Mouse (Mus musculus): ENCODE results near the gene B3gnt2. TPM values are rescaled to one million over a fixed set of nuclear protein-coding genes. Genes with fewer than 3 reads are reported as not detected.

The B3gnt2 gene
- polyA plus RNA-seq, 1 experiment from 2014 or later: 9.2 TPM

DNA sequence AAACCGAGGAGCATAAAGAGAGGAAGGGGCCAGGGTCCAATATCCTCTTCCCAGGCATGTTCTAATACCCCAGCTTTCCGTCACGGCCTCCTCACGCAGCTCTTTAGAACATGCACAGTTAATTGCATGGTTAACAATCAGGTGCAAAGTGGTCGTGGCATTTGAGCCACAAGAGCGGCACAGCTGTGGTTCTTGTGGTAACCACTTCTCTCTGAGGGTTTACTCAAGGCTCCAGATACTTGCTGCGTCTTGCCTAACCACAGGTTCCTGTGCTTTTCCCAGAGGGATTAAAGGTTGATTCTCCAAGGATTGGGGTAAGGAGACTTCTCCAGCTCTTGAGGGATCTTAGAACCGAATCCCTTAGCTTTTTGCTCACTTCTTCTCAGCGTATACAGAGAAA is 30.5 kb upstream of the B3gnt2 start:
- 63% methylated on average over 9 of the region's 9 CpGs for WGBS

GRCm38 (mm10) chr11:22889224-22889623 is 28.5 kb upstream of the B3gnt2 start:
- ATAC-seq (ENCODE audit: low read depth): no peak
- WGBS: 92% methylated on average over 3 of the region's 3 CpGs
- Histone ChIP-seq H3K4me3 (ENCODE audit: low read depth, low read length) (no peak overlapping the region), H3K4me2 (ENCODE audit: low read depth, low read length) (no peak overlapping the region), H3K9ac (ENCODE audit: low read depth, low read length) (no peak overlapping the region), H3K27ac (replicated peaks; ENCODE audit: low read depth, low read length) (no peak overlapping the region), H3K4me1 (ENCODE audit: control insufficient read depth, insufficient read depth, low read length) (no peaks in the 10 kb centered on the region), H3K9me3 (ENCODE audit: control insufficient read depth, low read length) (no peaks in the 10 kb centered on the region), H3K27me3 (replicated peaks; ENCODE audit: control insufficient read depth, insufficient read depth, low read length) (no peaks in the 10 kb centered on the region), H3K36me3 (ENCODE audit: control insufficient read depth, insufficient read depth, low read length) (no peaks in the 10 kb centered on the region)
- DNase-seq (ENCODE audit: low spot score): no peak

More for the DNA sequence above, 30.5 kb upstream of the B3gnt2 start:
- H3K27me3 ChIP-seq (replicated peaks; ENCODE audit: control insufficient read depth, insufficient read depth, low read length): no peaks in the 10 kb centered on the region
- peak; percentile 58; the same call in 1 of the 2 replicates for ATAC-seq (ENCODE audit: low read depth)
- no peaks in the 10 kb centered on the region for H3K4me1 ChIP-seq (ENCODE audit: control insufficient read depth, insufficient read depth, low read length)
- no peaks in the 10 kb centered on the region for H3K9me3 ChIP-seq (ENCODE audit: control insufficient read depth, low read length)
- no peak overlapping the region for H3K27ac ChIP-seq (replicated peaks; ENCODE audit: low read depth, low read length)
- H3K4me3 ChIP-seq (ENCODE audit: low read depth, low read length): no peak overlapping the region
- DNase-seq (ENCODE audit: low spot score): peak; percentile 59
- H3K4me2 ChIP-seq (ENCODE audit: low read depth, low read length): no peak overlapping the region
- H3K36me3 ChIP-seq (ENCODE audit: control insufficient read depth, insufficient read depth, low read length): no peaks in the 10 kb centered on the region
- H3K9ac ChIP-seq (ENCODE audit: low read depth, low read length): no peak overlapping the region

DNA sequence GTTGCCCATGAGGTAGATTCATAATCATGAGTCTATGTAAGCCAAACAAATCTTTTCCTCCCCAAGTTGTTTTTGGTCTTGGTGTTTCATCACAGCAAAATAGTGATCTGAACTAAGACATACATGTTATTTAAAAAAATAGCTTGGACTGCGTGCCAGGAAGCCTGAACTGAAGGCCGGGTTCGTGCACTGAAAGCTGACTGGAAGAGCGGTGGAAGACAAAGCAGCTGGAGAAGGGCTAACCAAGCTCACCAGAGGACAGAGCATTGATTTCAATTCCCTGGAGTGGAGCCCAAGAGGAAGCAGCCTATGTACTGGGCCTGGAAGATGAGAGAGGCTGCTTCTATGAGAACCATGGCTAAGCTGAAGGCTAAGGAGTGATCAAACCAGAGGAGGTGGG is 26.2 kb upstream of the B3gnt2 start:
- no peak overlapping the region for H3K9ac ChIP-seq (ENCODE audit: low read depth, low read length)
- no peak for ATAC-seq (ENCODE audit: low read depth)
- H3K4me2 ChIP-seq (ENCODE audit: low read depth, low read length): no peak overlapping the region
- no peak overlapping the region for H3K27ac ChIP-seq (replicated peaks; ENCODE audit: low read depth, low read length)
- no peaks in the 10 kb centered on the region for H3K27me3 ChIP-seq (replicated peaks; ENCODE audit: control insufficient read depth, insufficient read depth, low read length)
- no peaks in the 10 kb centered on the region for H3K9me3 ChIP-seq (ENCODE audit: control insufficient read depth, low read length)
- no peaks in the 10 kb centered on the region for H3K36me3 ChIP-seq (ENCODE audit: control insufficient read depth, insufficient read depth, low read length)
- no peak overlapping the region for H3K4me3 ChIP-seq (ENCODE audit: low read depth, low read length)
- DNase-seq (ENCODE audit: low spot score): no peak
- WGBS: 84% methylated on average over 4 of the region's 4 CpGs
- H3K4me1 ChIP-seq (ENCODE audit: control insufficient read depth, insufficient read depth, low read length): no peaks in the 10 kb centered on the region

DNA sequence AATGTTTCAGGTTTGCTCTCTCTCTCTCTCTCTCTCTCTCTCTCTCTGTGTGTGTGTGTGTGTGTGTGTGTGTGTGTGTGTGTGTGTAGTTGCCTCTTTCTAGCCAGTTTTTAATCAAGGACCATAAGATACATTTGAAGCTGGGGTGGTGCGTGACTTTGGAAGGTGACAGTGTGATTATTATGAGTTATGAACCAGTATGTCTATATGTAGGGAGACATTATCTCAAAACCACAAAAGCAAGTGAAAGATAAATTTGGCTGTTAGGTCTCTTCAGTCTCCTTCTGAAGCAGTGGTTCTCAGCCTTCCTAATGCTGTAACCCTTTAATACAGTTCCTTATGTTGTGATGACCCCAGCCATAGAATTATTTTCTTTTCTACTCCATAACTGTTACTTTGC is 24.6 kb upstream of the B3gnt2 start:
- no peak overlapping the region for H3K27ac ChIP-seq (replicated peaks; ENCODE audit: low read depth, low read length)
- no peaks in the 10 kb centered on the region for H3K36me3 ChIP-seq (ENCODE audit: control insufficient read depth, insufficient read depth, low read length)
- H3K27me3 ChIP-seq (replicated peaks; ENCODE audit: control insufficient read depth, insufficient read depth, low read length): no peaks in the 10 kb centered on the region
- H3K9ac ChIP-seq (ENCODE audit: low read depth, low read length): no peak overlapping the region
- no peak overlapping the region for H3K4me2 ChIP-seq (ENCODE audit: low read depth, low read length)
- no peak overlapping the region for H3K4me3 ChIP-seq (ENCODE audit: low read depth, low read length)
- WGBS: 91% methylated on average over 1 of the region's 1 CpGs
- H3K9me3 ChIP-seq (ENCODE audit: control insufficient read depth, low read length): no peaks in the 10 kb centered on the region
- no peaks in the 10 kb centered on the region for H3K4me1 ChIP-seq (ENCODE audit: control insufficient read depth, insufficient read depth, low read length)
- ATAC-seq (ENCODE audit: low read depth) (no peak), DNase-seq (ENCODE audit: low spot score) (no peak)

DNA sequence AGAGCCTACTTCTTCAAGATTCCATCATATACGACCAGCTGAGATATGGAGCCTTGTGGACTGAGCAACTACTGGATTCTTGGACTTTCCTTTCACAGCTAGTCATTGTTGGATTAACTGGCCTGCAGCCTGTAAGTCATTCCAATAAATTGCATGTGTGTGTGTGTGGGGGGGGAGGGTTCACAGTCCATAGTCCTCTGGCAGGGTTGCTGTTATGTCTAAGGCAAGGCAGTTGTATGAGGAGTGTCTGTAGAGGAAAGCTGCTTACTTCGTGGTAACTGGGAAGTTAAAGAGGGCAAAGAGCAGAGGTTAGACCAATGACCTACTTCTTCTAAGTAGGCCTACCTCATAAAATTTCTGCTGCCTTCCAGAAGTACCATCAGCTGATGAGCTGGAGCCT is 22.9 kb upstream of the B3gnt2 start:
- no peak overlapping the region for H3K9ac ChIP-seq (ENCODE audit: low read depth, low read length)
- H3K4me1 ChIP-seq (ENCODE audit: control insufficient read depth, insufficient read depth, low read length): no peaks in the 10 kb centered on the region
- no peak overlapping the region for H3K4me2 ChIP-seq (ENCODE audit: low read depth, low read length)
- no peaks in the 10 kb centered on the region for H3K27me3 ChIP-seq (replicated peaks; ENCODE audit: control insufficient read depth, insufficient read depth, low read length)
- no peak for DNase-seq (ENCODE audit: low spot score)
- no peak for ATAC-seq (ENCODE audit: low read depth)
- H3K36me3 ChIP-seq (ENCODE audit: control insufficient read depth, insufficient read depth, low read length): no peaks in the 10 kb centered on the region
- no peak overlapping the region for H3K27ac ChIP-seq (replicated peaks; ENCODE audit: low read depth, low read length)
- H3K4me3 ChIP-seq (ENCODE audit: low read depth, low read length): no peak overlapping the region
- WGBS: 77% methylated on average over 2 of the region's 2 CpGs
- no peaks in the 10 kb centered on the region for H3K9me3 ChIP-seq (ENCODE audit: control insufficient read depth, low read length)

GRCm38 (mm10) chr11:22882926-22883325 is 22.2 kb upstream of the B3gnt2 start:
- Histone ChIP-seq H3K4me3 (ENCODE audit: low read depth, low read length) (no peak overlapping the region), H3K9ac (ENCODE audit: low read depth, low read length) (no peak overlapping the region), H3K27me3 (replicated peaks; ENCODE audit: control insufficient read depth, insufficient read depth, low read length) (no peaks in the 10 kb centered on the region), H3K4me1 (ENCODE audit: control insufficient read depth, insufficient read depth, low read length) (no peaks in the 10 kb centered on the region), H3K9me3 (ENCODE audit: control insufficient read depth, low read length) (no peaks in the 10 kb centered on the region), H3K36me3 (ENCODE audit: control insufficient read depth, insufficient read depth, low read length) (no peaks in the 10 kb centered on the region), H3K27ac (replicated peaks; ENCODE audit: low read depth, low read length) (no peak overlapping the region), H3K4me2 (ENCODE audit: low read depth, low read length) (no peak overlapping the region)
- no peak for DNase-seq (ENCODE audit: low spot score)
- ATAC-seq (ENCODE audit: low read depth): no peak

DNA sequence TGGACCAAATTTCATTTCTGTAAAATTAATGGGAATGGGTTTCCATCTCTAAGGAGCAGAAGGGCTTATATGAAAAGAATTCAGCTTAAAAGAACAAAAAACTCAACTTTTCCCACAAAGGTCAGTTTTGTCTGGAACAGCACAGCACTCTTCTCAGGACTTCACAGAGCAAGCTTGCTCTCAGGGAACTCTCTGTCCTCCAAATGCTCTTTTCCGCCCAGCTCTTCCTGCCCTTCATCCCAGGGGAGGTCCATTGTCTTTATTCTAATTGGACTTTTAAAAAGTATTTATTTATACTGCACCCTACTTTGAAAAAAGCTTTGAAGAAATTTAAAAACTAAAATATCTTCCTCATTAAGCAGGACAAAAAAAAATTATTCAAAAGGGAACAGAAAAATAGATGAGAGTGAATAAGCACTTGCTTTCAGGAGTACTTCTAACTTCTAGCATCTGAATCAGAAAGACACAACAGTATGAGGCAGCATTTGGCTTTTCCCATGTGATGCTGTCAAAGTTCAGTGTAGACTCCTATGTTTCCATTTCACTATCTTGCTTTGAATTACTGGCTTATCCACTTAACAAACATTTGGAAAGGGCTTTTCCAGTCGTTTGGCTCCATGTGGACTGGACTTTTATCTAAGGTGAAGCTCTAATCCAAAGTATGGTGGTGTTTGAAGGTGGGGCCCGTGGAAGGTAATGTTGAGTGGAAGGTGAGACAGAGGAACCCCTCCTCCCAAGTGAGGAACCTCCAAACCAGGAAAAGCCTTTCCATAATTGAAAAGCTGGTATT is 19.8 kb upstream of the B3gnt2 start:
- Histone ChIP-seq H3K9ac (ENCODE audit: low read depth, low read length) (no peak overlapping the region), H3K9me3 (ENCODE audit: control insufficient read depth, low read length) (no peaks in the 10 kb centered on the region), H3K4me3 (ENCODE audit: low read depth, low read length) (no peak overlapping the region), H3K27ac (replicated peaks; ENCODE audit: low read depth, low read length) (no peak overlapping the region), H3K4me1 (ENCODE audit: control insufficient read depth, insufficient read depth, low read length) (no peaks in the 10 kb centered on the region; the same call in 1 of the 2 replicates), H3K4me2 (ENCODE audit: low read depth, low read length) (no peak overlapping the region), H3K36me3 (ENCODE audit: control insufficient read depth, insufficient read depth, low read length) (no peaks in the 10 kb centered on the region), H3K27me3 (replicated peaks; ENCODE audit: control insufficient read depth, insufficient read depth, low read length) (no peaks in the 10 kb centered on the region)
- DNase-seq (ENCODE audit: low spot score) (no peak), ATAC-seq (ENCODE audit: low read depth) (no peak)
- WGBS: 67% methylated on average over 3 of the region's 3 CpGs

GRCm38 (mm10) chr11:22879645-22880044 is 18.9 kb upstream of the B3gnt2 start:
- no peak for DNase-seq (ENCODE audit: low spot score)
- H3K4me3 ChIP-seq (ENCODE audit: low read depth, low read length): no peak overlapping the region
- no peak overlapping the region for H3K4me2 ChIP-seq (ENCODE audit: low read depth, low read length)
- peaks cover 4% of the 10 kb centered on the region; the same call in 1 of the 2 replicates for H3K4me1 ChIP-seq (ENCODE audit: control insufficient read depth, insufficient read depth, low read length)
- no peaks in the 10 kb centered on the region for H3K36me3 ChIP-seq (ENCODE audit: control insufficient read depth, insufficient read depth, low read length)
- H3K9me3 ChIP-seq (ENCODE audit: control insufficient read depth, low read length): no peaks in the 10 kb centered on the region
- H3K27ac ChIP-seq (replicated peaks; ENCODE audit: low read depth, low read length): no peak overlapping the region
- WGBS: 76% methylated on average over 4 of the region's 4 CpGs
- no peaks in the 10 kb centered on the region for H3K27me3 ChIP-seq (replicated peaks; ENCODE audit: control insufficient read depth, insufficient read depth, low read length)
- no peak for ATAC-seq (ENCODE audit: low read depth)
- H3K9ac ChIP-seq (ENCODE audit: low read depth, low read length): no peak overlapping the region

- Histone ChIP-seq H3K9me3 (ENCODE audit: control insufficient read depth, low read length) (no peaks in the 10 kb centered on the region), H3K27me3 (replicated peaks; ENCODE audit: control insufficient read depth, insufficient read depth, low read length) (no peaks in the 10 kb centered on the region), H3K27ac (replicated peaks; ENCODE audit: low read depth, low read length) (no peak overlapping the region), H3K4me2 (ENCODE audit: low read depth, low read length) (no peak overlapping the region), H3K9ac (ENCODE audit: low read depth, low read length) (no peak overlapping the region), H3K4me3 (ENCODE audit: low read depth, low read length) (no peak overlapping the region), H3K4me1 (ENCODE audit: control insufficient read depth, insufficient read depth, low read length) (peaks cover 17% of the 10 kb centered on the region; the same call in 1 of the 2 replicates), H3K36me3 (ENCODE audit: control insufficient read depth, insufficient read depth, low read length) (no peaks in the 10 kb centered on the region)
- DNase-seq (ENCODE audit: low spot score) (no peak), ATAC-seq (ENCODE audit: low read depth) (no peak)
- 81% methylated on average over 3 of the region's 3 CpGs for WGBS
Observed at GRCm38 (mm10) chr11:22876680-22877330, 16.0 kb upstream of the B3gnt2 start.
